Mouse (Mus musculus) layer of hippocampus, adult 8-10 months (tissue): ENCODE measurements at regions not wholly inside any gene's neighbourhood (a gene's known extent, or its start where the extent isn't known, plus 50 kb on each side); places are given as distances from the start of the nearest gene placed in this dataset.
"Not testable (repeated sequence)": the region's sequence is repeated elsewhere in the genome, so short reads cannot be mapped to it uniquely, and the experiment has no call there.

Source experiments
- DNase-seq, 2 experiments: peaks; one replicate each; pipeline ENCODE4 v3.0.0; 2022; ENCODE audit warnings: low spot score in 2 of 2

DNA sequence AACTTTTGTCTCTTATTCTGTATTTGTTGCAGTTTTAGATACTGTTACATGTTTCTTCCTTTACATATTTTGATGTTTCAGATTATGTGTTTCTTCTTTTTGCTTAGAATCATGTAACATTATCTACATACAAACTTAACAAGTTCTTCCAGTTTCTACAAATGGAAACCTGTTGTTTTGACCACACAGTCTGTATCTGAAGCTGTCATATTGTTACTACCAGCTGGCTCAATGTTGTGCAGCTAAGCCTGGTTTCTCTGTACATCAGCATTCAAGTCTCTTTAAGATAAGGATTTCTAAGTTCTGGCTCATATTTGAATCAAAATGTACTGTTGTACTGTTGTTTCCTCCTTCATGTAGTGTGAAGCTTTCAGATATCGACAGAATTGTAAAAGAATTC is 65.4 kb upstream of the Vps41 start:
- DNase-seq: no peak

DNA sequence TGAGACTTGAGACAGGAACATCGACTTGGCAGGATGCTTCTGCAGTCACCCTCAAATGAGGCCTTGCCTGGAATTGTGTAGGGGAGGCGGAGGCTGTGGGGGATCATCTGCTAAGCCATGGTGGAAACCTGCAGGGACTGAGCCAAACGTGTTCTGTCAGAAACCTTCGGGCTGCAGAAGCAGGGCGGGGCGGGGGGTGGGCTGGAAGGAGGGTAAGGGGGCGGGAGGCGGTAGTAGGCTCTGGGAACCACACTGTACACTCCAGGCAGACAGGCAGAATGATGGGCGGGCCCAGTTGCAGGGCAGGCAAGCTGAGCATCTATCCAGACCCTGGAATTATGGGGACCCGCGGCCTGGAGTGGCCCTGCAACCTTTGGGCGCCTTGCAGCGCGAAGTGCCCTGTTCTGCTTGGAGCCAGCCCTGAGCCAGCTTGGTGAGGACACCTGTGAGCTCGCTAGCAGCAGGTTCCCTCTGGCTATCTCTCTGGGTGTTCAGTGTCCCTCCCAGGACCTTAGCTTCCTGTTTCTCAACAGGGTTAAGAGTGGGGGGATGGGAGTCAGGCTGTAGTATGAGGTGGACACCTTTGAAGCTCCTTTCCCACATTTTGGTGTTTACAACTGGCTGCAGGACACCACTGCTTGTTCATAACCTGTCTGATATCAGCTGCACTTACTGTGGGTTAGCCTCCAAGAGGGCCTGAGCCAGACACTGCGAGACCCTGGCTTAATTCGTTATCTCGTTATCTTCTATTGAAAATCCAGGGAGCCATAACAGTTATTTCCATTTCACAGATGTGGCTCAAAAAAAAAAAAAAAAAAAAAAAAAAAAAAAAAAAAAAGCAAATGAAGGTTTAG is 102.1 kb upstream of the Vps41 start:
- DNase-seq: no peak

DNA sequence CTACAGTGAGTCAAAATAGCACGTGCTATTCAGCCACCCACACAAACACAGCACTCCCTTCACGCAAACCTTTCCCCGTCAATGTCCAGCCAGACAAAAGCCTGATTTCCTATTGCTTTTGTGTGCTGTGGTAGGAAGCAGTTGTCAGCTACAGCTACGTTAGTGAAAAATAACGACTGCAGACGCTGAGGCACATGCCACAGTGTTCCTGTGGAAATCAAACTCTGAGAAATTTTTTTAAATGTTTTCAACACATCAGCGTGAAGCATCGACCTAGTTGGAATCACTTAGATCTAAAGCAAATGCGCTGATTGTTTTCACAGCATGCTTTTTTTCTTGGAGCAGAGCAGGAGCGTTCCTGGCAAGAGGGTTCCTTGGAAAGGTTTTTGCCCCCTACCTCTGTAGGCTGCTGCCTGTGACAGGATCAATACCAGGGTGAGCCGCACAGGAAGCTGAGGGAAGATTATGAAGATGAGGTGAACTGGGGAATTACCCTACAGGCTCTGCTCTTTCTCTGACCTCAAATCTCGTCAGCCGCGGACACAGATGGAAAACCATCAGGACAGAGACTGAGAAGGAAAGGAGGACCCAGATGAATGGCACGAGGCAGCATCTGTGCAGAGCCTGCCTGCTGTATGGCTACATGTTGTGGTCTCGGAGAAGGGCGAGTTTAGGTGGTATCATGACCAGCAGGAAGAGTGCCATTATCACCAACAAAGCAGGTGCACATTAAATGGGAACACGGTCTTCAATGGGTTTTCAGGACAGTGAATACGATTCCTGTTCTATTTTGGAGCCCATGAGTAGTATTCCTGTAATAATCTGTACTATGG is 136.2 kb upstream of the Vps41 start:
- no peak for DNase-seq

DNA sequence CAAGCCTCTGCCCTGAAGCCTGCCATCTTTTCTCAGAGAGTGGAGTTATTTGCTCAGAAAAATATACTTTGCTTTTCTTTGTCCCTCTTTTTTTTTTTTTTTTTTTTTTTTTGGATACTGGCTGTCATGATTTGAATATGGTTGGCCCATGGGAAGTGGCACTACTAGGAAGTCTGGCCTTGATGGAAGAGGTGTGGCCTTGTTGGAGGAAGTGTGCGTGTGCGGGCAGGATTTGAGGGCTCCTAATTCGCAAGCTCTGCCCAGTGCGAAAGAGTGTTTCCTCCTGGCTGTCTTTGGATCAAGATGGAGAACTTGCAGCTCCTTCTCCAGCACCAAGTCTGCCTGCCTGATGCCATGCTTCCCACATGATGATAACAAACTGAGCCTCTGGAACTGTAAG is 141.1 kb upstream of the Vps41 start:
- DNase-seq: no peak

DNA sequence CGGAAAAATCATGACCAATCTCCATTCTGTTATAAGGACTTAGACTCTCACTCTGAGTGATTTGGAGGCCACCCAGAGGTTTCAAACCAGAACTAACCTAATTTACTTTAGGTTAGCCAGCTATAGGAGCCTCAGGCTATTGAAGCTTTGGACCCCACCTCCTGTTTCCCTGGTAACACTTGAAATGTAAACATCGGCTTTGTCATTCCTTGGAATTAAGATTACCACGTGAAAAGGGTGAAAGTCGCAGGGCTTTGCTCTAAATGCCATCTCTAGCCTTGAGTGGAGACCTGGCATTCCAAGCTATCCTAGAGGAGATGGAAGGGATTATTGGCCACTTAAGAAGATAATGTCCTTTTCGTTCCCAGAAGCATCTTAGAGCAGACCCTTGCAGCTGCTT is 141.5 kb upstream of the Vps41 start:
- DNase-seq: no peak

DNA sequence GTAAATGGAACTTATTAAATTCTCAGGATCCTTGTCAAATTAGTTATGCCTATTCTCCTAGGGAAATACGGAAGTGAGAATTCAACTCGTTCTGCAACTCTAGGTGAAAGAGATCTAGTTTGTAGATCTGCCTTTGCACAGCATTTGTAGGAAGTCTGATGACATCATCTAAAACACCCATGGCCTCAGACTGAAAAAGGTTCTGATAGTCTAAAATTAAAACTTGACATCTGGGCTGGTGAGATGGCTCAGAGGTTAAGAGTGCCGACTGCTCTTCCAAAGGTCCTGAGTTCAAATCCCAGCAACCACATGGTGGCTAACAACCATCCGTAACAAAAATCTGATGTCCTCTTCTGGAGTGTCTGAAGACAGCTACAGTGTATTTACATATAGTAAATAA is 144.5 kb upstream of the Pou6f2 start:
- not testable (repeated sequence) for DNase-seq

DNA sequence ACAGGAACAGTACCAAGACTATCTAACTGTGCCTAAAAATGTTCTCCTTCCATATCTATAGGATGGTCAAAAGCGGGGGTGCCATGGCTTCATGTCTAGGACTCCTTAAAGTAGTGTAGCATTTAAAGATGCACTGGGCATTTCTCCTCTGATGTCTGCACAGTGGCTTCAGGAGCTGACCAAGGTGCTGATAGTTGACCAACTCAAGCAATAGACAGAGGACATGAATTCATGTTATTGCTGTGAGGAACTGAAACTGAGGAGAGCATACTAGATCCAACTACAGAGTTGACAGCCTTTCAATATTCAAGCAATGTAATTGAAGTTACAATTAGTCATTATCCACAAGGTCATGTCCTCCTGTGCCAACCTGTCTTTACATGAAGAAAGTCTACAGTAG is 133.0 kb upstream of the Pou6f2 start:
- no peak for DNase-seq

DNA sequence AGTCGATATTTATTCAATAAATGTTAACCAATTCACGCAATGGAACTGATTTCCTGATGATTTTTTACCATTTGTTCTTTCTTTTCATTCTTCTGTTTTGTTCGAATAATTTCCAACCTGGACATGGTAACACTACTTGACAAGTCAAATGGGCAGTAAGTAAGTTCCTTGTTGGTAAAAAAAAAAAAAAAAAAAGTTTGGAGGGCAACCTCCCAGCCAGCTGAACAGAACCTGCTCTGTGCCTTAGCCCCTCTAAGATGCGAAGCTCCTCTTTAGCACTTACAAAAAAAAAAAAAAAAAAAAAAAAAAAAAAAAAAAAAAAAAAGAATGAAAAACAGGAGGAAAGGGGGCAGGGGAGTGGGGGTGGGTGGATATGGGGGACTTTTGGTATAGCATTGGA is 100.7 kb upstream of the Pou6f2 start:
- no peak for DNase-seq

DNA sequence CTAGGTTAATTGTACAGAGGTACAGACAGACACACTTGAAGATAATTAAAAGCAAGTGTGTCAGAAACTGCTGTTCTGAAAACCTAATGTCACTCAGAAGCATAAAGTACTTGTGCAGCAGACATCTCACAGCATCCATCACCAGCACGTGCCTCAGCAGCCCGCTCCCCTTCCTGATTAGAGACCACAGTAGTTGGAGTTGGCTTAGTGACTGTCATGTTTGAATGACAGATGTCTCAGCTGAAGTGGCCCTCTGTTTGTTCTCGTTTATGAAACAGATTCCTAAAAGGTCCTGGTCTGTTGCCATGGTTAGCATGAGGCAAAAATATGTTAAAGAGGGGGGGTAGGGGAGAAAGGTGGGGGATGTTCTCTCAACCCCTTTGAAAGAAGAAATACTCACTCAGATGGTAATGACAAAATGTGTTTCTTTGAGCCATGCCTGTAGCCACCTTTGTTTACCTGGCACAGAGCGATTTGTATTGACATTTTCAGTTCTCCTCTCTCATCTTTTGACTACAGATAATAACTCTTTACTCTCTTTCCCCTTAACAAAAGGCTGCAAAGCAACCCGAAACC is 100.2 kb upstream of the Pou6f2 start:
- no peak for DNase-seq

DNA sequence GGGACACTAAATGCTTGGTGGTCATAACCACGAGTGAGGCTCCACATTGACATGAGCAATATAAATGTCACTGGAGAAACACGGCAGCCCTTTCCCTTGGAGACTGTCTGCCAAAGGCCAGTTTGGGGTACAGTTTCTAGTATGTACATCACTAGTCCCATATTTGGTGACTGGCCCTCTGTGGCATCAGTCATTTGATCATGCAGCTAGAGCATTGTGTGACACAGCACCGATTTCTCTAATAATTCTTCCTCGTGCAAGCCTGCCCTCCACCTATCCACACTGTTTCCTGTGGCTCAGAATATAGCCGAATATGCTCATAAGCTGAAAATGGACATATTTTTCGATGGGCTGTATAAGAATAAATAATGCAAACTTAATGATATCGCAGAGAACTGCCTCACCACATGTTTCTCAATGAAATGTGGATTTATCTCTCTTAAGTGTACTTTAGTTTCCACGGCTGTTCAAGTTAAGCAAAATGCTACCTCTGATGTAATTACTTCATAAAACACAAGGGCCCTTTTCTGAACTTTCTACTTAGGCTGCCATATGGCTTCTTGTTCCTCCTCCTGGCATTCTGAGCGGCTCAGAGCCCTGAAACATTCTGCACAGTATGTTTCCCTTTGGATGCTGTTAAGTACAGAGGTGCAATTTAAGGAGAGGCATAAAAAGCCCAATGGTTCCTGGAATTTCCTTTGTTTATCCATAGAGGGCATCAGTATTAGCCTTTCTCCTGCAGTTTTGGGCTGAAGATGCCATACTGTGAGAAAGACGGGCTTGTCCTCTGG is 97.7 kb upstream of the Pou6f2 start:
- no peak for DNase-seq

DNA sequence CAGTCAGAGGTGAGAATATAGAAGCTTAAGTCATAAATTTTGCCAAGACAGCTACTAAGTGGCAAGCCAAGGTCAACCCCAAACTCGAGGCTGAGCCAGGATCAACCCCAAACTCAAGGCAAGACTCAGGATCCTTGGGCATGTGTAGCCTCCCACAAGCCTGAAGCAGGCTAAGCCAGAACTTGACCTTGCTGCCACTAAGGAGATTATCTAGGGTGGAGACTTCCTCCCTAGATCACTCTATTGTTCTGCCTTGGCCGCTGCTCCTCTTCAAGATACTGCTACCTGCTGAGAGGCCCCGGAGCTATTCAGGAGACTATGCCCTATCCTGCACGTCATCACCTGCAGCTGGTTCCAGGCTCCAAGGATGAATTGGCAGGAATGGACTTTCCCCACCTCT is 88.3 kb upstream of the Pou6f2 start:
- not testable (repeated sequence) for DNase-seq

DNA sequence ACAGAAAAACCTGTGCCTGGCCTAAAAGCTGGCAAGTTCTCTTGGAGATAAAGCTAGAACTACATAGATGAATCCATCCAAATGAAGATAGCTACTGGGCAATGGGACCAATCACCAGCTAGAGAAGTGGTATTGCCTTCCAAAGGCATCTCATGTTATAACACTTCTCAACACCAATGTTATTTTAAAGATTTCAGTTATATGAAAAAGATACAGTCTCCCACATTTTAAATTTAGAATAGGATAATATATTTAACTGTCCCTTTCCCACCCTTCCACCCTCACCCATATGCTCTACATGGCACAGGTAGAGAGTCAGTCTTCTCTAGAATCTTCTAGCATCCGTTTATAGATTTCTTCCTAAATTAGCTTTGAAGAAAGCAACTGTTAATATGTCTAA is 87.6 kb upstream of the Pou6f2 start:
- DNase-seq: no peak

DNA sequence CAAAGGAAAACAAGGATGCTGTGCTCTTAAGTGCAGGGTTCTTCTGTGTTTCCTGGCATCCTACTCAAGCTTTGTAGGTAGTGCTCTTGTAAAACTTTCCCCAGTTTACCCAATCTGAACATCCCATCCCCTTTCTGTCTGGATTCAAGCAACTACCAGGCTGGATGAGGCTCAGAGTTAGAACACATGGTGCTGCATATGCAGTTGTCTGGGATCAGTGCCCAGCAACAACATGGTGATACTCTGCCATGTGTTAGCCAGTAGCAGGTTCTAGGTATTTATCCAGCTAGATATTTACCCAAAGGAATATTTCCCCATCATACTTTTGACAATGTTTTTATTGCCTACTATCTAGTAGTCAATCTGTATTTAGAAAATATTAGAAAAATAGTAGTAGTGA is 78.8 kb upstream of the Pou6f2 start:
- DNase-seq: peak; percentile 30 to 43

DNA sequence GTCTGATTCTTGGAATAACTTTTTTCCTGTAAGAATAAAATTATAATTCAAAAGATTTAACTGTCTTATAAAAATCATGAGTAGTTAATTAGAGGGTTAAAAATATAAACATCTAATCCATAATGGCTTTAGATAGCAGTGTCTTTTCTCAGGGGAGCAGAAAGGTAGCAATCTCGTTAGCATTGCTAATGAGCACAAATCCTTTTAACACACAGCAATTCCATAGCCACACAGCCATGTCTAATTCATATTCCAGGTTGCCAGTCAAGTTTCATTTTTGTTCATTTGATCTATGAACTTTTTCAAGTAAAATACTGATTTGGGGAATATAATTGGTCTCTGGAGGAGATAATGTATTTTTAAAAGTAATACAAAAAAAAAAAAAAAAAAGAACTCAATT is 74.0 kb upstream of the Pou6f2 start:
- no peak for DNase-seq

DNA sequence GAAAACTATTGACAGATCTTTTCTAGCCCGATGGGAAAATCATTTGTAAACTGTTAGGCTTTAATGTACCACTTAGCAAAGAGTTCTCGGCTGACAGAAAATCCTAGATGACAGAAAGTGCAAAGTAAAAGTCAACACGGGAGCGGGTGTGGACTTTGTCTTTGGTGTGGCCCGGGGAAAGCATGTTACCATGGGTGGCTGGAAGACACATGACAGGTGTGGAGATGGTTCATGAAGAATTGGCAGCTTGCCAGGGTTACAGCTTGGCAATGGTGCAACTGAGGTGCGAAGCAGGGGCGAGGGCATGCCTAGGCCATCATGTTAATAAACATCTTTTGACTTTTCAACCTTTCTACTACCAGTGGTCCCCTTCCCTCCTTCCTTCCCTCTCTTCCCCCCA is 68.4 kb upstream of the Pou6f2 start:
- no peak for DNase-seq

DNA sequence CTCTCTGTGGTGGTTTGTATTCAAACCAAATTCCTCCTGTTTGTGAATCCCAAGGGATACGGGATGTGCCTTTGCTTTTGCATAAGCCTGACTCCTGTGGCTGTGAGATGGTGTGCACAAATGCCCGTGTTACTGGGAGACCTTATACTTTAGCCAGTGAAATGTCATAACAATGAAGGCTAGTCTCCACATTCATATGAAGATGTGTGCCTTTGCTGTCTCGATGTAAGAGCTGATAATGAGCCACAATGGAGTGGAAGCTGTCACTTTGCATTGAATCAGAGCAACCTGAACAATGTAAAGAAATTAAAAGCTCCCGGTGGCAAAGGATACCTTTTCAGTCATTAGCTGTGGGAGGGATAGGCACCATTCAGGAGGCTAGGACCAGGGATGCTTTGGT is 64.7 kb upstream of the Pou6f2 start:
- no peak for DNase-seq

DNA sequence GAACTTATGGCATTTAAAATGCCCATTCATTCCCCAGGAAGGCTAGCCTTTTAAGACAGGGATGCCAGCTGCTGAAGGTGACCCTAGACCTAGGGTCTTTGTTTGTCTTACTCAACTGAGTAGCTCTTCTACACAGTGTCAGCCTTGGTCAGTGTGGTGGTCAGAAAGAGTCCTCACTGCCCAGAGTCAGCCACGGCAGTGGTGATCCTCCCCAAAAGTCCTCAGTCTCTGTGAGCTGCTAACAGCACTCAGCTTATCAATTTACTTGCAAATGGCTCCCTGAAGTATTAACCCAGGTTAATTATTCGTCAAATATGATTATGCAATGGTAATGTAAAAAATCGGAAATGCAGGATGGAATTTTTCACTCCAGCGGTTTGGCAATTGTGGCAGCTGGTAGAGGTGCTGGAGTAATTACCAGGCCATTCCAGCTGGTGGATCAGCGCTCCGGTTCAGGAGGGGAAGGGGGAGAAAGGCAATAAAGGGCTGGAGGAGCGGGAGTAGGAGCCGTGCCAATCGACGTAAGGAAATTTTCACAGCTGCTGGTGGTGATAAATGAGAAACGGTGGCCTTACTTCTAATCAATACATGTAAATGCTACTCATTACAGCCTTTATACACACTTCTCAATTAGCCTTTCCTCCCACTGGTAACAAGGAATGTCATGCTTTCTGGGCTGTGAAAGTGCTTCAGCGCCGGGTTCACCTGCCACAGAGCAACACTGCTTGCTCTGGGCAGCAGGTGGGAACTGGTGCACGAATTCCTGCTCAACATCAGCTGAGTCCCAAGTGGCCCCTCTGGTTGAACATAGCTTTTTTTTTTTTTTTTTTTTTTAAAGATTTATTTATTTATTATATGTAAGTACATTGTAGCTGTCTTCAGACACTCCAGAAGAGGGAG is 60.1 kb upstream of the Pou6f2 start:
- DNase-seq: no peak
